Mouse (Mus musculus): ENCODE data around the gene Tjp1.

The Tjp1 gene

GRCm38 (mm10) chr7:65486259-65486681, 41.3 kb downstream of the Tjp1 start:
- DNase-seq = peak; percentile 70

- no peak for DNase-seq
Observed at GRCm38 (mm10) chr7:65484170-65484778, 43.3 kb downstream of the Tjp1 start.

DNA sequence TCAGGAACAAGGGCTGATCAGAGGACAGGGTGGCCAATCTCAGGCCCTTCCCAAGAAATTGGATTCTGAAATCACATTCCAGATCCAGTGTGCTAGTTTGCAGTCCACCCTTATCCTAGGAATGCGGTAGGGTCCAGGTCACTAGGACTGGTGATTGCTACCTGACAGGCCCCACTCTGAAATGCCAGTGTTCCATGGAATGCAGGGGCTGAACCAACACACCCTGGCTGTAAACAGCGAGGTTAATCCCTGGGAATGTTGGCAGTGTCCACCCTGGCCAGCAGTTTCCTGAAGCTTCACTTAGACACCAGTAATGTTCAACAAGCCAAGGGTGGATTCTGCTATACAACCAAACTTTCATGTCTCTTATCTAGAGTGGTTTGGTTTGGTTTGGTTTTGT, 45.4 kb downstream of the Tjp1 start:
- no peak for DNase-seq

DNA sequence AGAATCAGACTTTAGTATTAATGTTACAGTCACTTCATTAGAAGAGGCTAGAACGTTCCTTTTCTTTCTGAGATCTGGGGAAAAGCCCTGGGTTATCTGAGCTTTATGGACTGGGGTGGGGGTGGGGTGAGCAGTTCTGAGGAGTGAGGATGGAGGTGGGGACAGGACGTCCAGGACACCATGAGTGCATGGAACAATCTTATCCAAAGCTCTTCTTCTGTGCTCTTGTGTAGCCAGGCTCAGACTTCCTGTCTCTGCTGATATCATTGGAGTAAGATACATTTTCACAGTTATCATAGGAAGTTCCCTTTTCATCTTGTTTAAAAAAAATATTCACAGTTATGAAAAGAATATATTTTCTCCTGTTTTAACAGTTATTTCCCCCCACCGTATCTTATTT, 55.5 kb downstream of the Tjp1 start:
- DNase-seq = no peak

GRCm38 (mm10) chr7:65471406-65471805, 56.2 kb downstream of the Tjp1 start:
- no peak for DNase-seq

DNA sequence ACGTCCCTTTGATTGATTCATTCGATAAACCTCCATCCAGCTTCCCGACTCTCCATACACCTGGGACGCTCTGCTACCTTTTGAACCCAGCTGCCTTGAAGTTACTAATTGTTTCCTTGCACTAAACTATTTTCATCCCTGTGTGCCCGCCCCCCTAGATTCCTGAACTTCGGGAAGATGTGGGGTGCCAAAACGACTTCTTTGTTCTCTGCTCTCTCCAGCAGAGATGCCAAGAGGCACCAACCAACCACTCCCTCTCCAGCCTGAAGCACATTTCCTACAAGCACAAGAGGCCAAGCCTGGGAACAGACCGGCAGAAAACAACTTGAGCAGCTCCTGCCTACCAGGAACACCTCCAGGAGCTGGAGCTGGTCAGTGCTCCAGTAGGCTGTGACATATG, 57.4 kb downstream of the Tjp1 start:
- peak; percentile 35 for DNase-seq

DNA sequence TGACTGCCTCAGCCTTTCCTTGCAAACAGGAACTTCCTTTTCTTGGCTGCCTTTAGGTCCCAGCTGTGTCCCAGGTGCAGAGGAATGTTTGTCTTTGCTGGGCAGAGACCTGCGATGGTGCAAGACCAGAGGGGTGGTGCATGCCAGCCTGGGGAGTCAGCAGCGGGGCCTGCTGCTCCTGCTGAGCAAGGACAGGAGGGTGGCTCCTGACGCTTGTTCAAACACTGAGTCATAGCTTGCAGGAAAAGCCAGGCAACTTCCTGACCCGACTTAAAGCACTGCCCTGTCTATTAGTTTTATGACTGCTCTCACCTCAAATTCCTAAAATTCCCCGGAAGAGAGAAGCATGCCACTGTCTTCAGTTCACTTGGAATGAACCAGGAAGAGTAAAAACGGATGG, 57.9 kb downstream of the Tjp1 start:
- peak; percentile 47 for DNase-seq

DNA sequence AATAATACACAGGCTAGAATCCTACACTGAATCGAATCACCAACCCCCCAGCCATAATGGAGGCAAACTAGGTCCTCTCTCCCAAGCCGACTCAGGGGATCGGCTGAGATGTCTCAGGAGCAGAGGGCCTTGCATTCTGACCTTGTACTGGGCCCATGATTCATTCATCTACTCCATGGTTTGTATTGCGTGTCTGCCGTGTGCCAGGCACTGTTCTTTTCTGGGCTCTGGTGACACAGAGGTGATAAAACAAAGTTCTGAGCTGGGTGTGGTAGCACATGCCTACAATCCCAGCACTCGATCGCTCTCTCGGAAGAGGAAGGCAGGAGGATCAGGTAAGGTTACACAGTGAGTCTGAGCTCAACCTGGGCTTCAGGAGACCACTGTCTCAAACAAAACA, 59.4 kb downstream of the Tjp1 start:
- no peak for DNase-seq

GRCm38 (mm10) chr7:65467306-65468021, 60.1 kb downstream of the Tjp1 start:
- DNase-seq = no peak

GRCm38 (mm10) chr7:65466137-65466536, 61.4 kb downstream of the Tjp1 start:
- no peak for DNase-seq

GRCm38 (mm10) chr7:65464518-65465037, 63.0 kb downstream of the Tjp1 start:
- DNase-seq = no peak

- DNase-seq = no peak
Observed at GRCm38 (mm10) chr7:65463438-65463837, 64.1 kb downstream of the Tjp1 start.

DNA sequence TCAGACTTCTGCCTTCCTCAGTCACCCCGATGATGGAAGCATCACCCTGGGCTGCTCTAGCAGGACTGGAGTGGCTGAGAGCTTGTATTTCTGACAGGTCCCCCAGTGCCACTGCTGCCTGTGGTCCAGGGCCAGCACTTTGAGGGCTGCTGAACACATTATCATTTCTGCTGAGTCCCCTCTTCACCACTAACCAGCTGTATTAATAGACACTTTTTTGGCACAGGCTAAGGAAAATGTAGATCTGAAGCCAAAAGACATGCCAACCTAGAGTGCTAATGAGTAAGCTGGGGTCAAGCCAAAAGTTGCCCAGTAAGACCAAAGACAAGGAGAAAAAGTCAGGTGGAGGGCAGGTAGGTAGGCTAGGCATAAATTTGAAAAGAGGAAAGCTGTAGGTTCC, 66.2 kb downstream of the Tjp1 start:
- DNase-seq = no peak

GRCm38 (mm10) chr7:65460196-65460595, 67.4 kb downstream of the Tjp1 start:
- DNase-seq = no peak

DNA sequence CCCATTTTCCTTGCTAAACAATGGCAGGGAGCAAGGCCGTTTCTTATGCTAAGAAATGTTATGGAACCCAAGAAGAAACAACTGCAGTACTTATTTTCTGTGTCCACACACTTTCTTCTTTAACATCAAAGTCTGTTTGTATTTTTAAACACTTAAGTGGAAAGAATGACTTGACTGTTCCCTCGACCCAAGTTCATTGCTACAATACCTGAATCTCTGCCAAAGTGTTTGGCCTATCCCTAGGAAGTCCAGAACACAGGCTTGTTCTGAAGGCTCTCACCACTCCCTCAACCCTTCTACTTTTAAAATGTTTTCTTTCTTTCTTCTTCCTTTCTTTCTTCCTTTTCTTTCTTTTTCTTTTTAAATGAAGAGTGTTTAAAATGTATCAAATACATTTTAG, 71.5 kb downstream of the Tjp1 start:
- no peak for DNase-seq

DNA sequence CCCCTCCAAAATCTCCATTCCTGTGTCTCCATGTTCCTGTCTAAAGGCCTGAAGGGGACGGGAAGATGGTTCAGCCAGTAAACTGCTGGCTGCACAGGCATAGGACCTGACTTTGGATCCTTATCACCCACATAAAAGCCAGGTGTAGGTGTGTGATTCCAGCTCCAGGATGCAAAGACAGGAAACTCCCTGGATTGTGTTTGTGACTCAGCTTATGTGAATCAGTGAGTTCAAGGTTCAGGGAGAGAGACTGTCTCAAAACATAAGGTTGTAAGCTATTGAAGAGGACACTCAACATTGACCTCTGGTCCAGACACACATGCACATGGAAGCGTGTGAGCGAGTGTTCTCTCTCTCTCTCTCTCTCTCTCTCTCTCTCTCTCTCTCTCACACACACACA, 72.4 kb downstream of the Tjp1 start:
- DNase-seq = no peak

DNA sequence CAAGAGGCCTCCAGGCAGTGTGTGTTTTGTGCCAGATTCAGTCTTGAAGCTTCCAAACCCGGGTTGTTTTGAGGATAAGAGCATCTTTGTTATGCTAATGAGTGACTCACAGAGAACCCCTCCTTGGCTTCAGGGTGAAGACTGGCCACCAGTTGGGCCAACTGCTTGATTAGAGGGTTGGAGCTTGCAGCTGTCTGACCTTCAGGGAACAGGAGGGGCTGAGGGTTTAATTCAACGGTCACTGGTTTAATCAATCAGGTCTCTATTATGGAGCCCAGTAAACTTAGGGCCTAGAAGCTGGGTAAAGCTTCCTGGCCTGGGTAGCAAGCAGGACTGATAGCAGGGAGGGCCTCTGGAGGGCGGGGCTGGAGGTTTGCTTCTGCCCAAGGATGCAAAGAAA, 73.3 kb downstream of the Tjp1 start:
- DNase-seq = no peak

DNA sequence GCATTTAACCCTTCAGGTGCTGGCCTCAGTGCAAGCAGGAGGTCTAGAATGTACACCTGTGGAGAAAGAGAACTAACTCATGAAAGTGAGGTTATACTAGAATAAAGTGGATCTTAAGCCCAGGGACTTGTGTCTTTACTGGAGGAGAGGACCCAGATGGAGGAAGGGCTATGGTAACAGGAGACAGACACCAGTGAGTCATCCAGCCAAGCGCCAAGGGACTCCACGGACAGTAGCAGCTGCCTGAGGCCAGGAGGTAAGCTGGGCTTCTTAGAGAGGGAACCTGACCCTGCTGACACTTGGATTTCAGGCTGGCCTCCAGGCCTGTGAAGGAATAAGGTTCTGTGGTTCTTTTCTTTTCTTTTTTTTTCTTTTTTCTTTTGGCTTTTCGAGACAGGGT, 75.3 kb downstream of the Tjp1 start:
- no peak for DNase-seq

DNA sequence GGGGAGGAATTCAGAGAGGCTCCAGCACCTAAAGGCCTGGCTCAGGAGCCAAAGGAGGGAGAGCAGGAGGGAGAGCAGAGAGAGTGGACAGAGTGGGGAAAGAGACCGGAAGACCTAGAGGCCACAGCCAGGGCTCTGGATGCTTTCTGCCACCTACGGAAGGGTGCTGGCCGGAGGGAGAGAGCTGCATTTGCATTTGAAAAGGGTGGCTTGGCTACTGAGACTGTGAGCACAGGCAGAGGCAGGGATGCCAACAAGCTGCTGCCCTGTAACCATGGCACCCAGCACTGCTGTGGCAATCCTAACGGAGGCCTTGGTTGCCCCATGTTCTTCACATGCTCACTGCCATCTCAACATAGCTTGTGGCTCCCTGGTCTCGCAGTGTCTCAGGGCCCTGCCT, 77.4 kb downstream of the Tjp1 start:
- no peak for DNase-seq

GRCm38 (mm10) chr7:65441505-65441904, 86.1 kb downstream of the Tjp1 start:
- DNase-seq = peak; percentile 36

DNA sequence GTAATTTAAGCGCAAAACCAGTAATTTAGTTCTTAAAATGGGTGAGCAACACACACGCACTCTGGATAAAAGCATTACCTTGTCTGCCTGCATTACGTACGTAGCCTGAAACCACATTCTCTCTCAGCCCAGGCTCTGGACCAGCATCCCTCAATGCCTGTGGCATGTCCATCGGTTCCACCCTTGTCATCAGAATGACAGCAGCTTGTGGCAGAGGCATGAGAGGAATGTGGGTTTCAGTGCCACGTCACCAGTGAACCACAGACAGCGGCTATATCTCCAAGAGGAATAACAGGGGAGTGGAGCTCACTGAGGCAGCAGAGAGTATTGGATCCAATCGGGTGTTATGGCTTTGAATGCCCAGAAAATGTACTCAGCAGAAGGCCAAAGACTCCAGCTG, 88.1 kb downstream of the Tjp1 start:
- DNase-seq = no peak

- no peak for DNase-seq
Observed at GRCm38 (mm10) chr7:65438146-65438545, 89.4 kb downstream of the Tjp1 start.

DNA sequence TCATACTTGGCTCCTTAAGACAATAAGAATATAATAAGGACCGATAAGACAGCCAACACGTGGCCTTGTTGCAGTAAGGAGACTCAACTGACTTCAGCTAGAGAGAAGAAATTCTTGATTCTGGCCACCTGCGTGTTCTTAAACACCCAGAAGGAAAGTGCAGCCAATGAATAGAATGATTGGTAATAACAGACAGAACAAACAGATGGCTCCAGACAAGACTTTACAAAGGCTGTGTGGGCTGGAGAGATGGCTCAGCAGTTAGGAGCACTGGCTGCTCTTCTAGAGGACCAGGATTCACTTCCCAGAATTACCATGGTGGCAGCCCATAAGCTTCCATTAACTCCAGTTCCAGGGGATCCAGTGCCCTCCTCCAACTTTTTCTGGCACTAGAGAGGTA, 90.7 kb downstream of the Tjp1 start:
- no peak for DNase-seq

DNA sequence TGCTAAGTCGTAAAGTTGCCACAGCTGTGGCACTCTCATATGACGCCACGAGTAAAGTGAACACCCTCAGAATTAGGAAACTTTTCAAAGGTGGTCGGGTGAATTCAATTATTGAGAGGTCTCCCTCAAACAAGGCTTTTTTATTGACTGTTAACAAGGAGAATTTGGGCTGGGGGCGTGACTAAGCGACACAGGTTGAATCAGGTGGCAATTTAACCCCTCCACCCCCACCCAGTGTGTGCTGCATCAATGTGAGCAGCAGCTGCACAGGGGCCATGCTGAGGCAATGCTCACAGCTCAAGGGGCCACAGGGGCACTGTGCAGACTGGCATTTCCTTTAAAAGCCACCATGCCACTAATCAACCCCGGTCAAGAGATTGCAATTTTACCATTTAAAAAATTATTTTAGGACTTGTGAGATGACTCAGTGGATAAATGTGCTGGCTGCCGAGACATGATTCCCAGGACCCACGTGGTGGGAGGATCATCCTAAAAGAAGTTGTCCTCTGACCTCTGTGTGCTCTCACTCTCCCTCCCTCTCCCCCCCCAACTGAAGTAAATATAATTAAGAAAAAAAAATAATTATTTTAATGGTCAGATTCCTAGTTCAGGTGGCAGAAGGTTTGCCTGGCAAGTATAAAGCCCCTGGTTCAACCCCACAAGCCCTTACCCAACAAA, 96.4 kb downstream of the Tjp1 start:
- no peak for DNase-seq

All from kidney, postnatal 10 days (tissue).